Mouse (Mus musculus) hindbrain, embryonic 16.5 days (tissue): Measurements from ENCODE around the gene Ptpn22. TPM values are rescaled to one million over a fixed set of nuclear protein-coding genes. Genes with fewer than 3 reads are reported as not detected.

ENCODE experiments used
- ATAC-seq: fragments of 200-750 bp; cut with Nextera tagmentation; 2 replicates; pipeline ENCODE4 v1.8.0; 2017; ENCODE audit warnings: moderate TSS enrichment, moderate library complexity
- H3K27ac ChIP-seq: fragments of 300-500 bp; sonication (generic); 2 replicates; pipeline ENCODE4 v1.5.1; 2014; ENCODE audit warnings: low read depth, mild to moderate bottlenecking, control low read depth, low read length, moderate library complexity
- H3K27me3 ChIP-seq: fragments of 300-500 bp; sonication (generic); replicated peaks from 2 replicates; pipeline ENCODE4 v1.6.1; 2014; ENCODE audit warnings: low read length; ENCODE audit not compliant: control insufficient read depth, insufficient read depth
- H3K36me3 ChIP-seq: fragments of 300-500 bp; sonication (generic); 2 replicates; pipeline ENCODE4 v1.6.1; 2014; ENCODE audit warnings: mild to moderate bottlenecking, low read length, moderate library complexity, mixed read lengths; ENCODE audit not compliant: control insufficient read depth, insufficient read depth
- H3K4me1 ChIP-seq: fragments of 300-500 bp; sonication (generic); 2 replicates; pipeline ENCODE4 v1.6.1; 2014; ENCODE audit warnings: low read depth, low read length; ENCODE audit not compliant: control insufficient read depth, insufficient read depth
- H3K4me2 ChIP-seq: fragments of 300-500 bp; sonication (generic); 2 replicates; pipeline ENCODE4 v1.6.1; 2014; ENCODE audit warnings: mild to moderate bottlenecking, low read length, control low read depth, moderate library complexity
- H3K4me3 ChIP-seq: fragments of 300-500 bp; sonication (generic); 2 replicates; pipeline ENCODE4 v1.5.1; 2014; ENCODE audit warnings: mild to moderate bottlenecking, low read length, control low read depth, moderate library complexity
- H3K9ac ChIP-seq: fragments of 300-500 bp; sonication (generic); 2 replicates; pipeline ENCODE4 v1.6.1; 2014; ENCODE audit warnings: low read depth, mild to moderate bottlenecking, control low read depth, low read length, moderate library complexity
- H3K9me3 ChIP-seq: fragments of 300-500 bp; sonication (generic); 2 replicates; pipeline ENCODE4 v1.6.1; 2014; ENCODE audit warnings: mild to moderate bottlenecking, low read length, moderate library complexity; ENCODE audit not compliant: control insufficient read depth
- WGBS: fragments of 180-500 bp; shearing (Covaris S2); extraction: QIAGEN DNeasy Blood & Tissue Kit; methylation state at CpG from one replicate; pipeline ENCODE4 v1.1.7; 2014; 5-methylcytosine and 5-hydroxymethylcytosine counted together
- polyA plus RNA-seq: library from polyadenylated mRNA; unstranded; fragments of >200 nt; fragmentation: Nextera tagmentation; extraction: Ambion mirVana; gene quantifications from 2 replicates; pipeline ENCODE4 v1.2.1, GENCODE M21; 2015

Gene Ptpn22
- polyA plus RNA-seq, 1 experiment from 2014 or later: 0.43 TPM

- H3K36me3 ChIP-seq: no peaks in the 10 kb centered on the region
- H3K4me1 ChIP-seq: no peaks in the 10 kb centered on the region
- ATAC-seq: no peak
- 48% methylated on average over 3 of the region's 3 CpGs for WGBS
- no peak overlapping the region for H3K9ac ChIP-seq
- H3K27ac ChIP-seq: no peak overlapping the region
- H3K4me2 ChIP-seq: no peak overlapping the region
- no peak overlapping the region for H3K4me3 ChIP-seq
- no peaks in the 10 kb centered on the region for H3K9me3 ChIP-seq
- H3K27me3 ChIP-seq: no peaks in the 10 kb centered on the region
Observed at GRCm38 (mm10) chr3:103852565-103853299, 6.9 kb upstream of the Ptpn22 start.

GRCm38 (mm10) chr3:103853804-103854203 is 5.8 kb upstream of the Ptpn22 start:
- no peak overlapping the region for H3K4me2 ChIP-seq
- WGBS: 50% methylated on average over 8 of the region's 8 CpGs
- ATAC-seq: no peak
- H3K4me1 ChIP-seq: no peaks in the 10 kb centered on the region
- no peak overlapping the region for H3K9ac ChIP-seq
- H3K4me3 ChIP-seq: no peak overlapping the region
- H3K27ac ChIP-seq: no peak overlapping the region
- H3K9me3 ChIP-seq: no peaks in the 10 kb centered on the region
- H3K36me3 ChIP-seq: no peaks in the 10 kb centered on the region
- no peaks in the 10 kb centered on the region for H3K27me3 ChIP-seq

GRCm38 (mm10) chr3:103857036-103857805 is 2.4 kb upstream of the Ptpn22 start:
- Histone ChIP-seq H3K4me1 (no peaks in the 10 kb centered on the region), H3K4me2 (no peak overlapping the region), H3K36me3 (no peaks in the 10 kb centered on the region), H3K27me3 (no peaks in the 10 kb centered on the region), H3K9me3 (no peaks in the 10 kb centered on the region), H3K27ac (no peak overlapping the region), H3K9ac (no peak overlapping the region), H3K4me3 (no peak overlapping the region)
- ATAC-seq: no peak
- WGBS: 92% methylated on average over 7 of the region's 7 CpGs

- no peaks in the 10 kb centered on the region for H3K4me1 ChIP-seq
- WGBS: 84% methylated on average over 6 of the region's 6 CpGs
- H3K27ac ChIP-seq: no peak overlapping the region
- no peak overlapping the region for H3K4me2 ChIP-seq
- no peaks in the 10 kb centered on the region for H3K36me3 ChIP-seq
- H3K4me3 ChIP-seq: no peak overlapping the region
- no peak for ATAC-seq
- H3K9ac ChIP-seq: no peak overlapping the region
- no peaks in the 10 kb centered on the region for H3K9me3 ChIP-seq
- no peaks in the 10 kb centered on the region for H3K27me3 ChIP-seq
Observed at GRCm38 (mm10) chr3:103857977-103858563, 1.5 kb upstream of the Ptpn22 start.

GRCm38 (mm10) chr3:103859851-103860391 is 326 bp downstream of the Ptpn22 start:
- H3K27me3 ChIP-seq: no peaks in the 10 kb centered on the region
- no peak overlapping the region for H3K4me3 ChIP-seq
- no peak overlapping the region for H3K27ac ChIP-seq
- H3K4me2 ChIP-seq: no peak overlapping the region
- no peaks in the 10 kb centered on the region for H3K36me3 ChIP-seq
- H3K4me1 ChIP-seq: no peaks in the 10 kb centered on the region
- H3K9ac ChIP-seq: no peak overlapping the region
- no peak for ATAC-seq
- WGBS: 67% methylated on average over 6 of the region's 6 CpGs
- no peaks in the 10 kb centered on the region for H3K9me3 ChIP-seq

- WGBS: 86% methylated on average over 4 of the region's 4 CpGs
- H3K9ac ChIP-seq: no peak overlapping the region
- no peaks in the 10 kb centered on the region for H3K36me3 ChIP-seq
- no peak overlapping the region for H3K27ac ChIP-seq
- H3K4me2 ChIP-seq: no peak overlapping the region
- H3K4me1 ChIP-seq: no peaks in the 10 kb centered on the region
- H3K27me3 ChIP-seq: no peaks in the 10 kb centered on the region
- no peak for ATAC-seq
- H3K9me3 ChIP-seq: no peaks in the 10 kb centered on the region
- no peak overlapping the region for H3K4me3 ChIP-seq
Observed at GRCm38 (mm10) chr3:103862721-103863220, 3.2 kb downstream of the Ptpn22 start.

GRCm38 (mm10) chr3:103864200-103864599 is 4.6 kb downstream of the Ptpn22 start:
- no peaks in the 10 kb centered on the region for H3K4me1 ChIP-seq

GRCm38 (mm10) chr3:103867424-103867971 is 7.9 kb downstream of the Ptpn22 start:
- 92% methylated on average over 5 of the region's 5 CpGs for WGBS
- Histone ChIP-seq H3K4me1 (no peaks in the 10 kb centered on the region), H3K4me3 (no peak overlapping the region), H3K4me2 (no peak overlapping the region), H3K36me3 (no peaks in the 10 kb centered on the region), H3K9me3 (no peaks in the 10 kb centered on the region), H3K27ac (no peak overlapping the region), H3K27me3 (no peaks in the 10 kb centered on the region), H3K9ac (no peak overlapping the region)
- no peak for ATAC-seq

More at GRCm38 (mm10) chr3:103864200-103864599, 4.6 kb downstream of the Ptpn22 start:
- H3K27me3 ChIP-seq: no peaks in the 10 kb centered on the region
- ATAC-seq: no peak
- H3K9ac ChIP-seq: no peak overlapping the region
- H3K4me2 ChIP-seq: no peak overlapping the region
- no peak overlapping the region for H3K27ac ChIP-seq
- H3K9me3 ChIP-seq: no peaks in the 10 kb centered on the region
- 89% methylated on average over 6 of the region's 6 CpGs for WGBS
- no peak overlapping the region for H3K4me3 ChIP-seq
- no peaks in the 10 kb centered on the region for H3K36me3 ChIP-seq
